Mouse (Mus musculus) C2C12 (cell line): Measurements from ENCODE around the gene Ly6g6f.

ENCODE experiments used
- CEBPB ChIP-seq: IDR thresholded peaks from one replicate; pipeline ENCODE4 v1.6.1; 2011; ENCODE audit warnings: low read depth, mild to moderate bottlenecking, control low read depth, moderate library complexity
- CTCF ChIP-seq: IDR thresholded peaks from one replicate; pipeline ENCODE4 v1.5.1; 2011; ENCODE audit not compliant: control insufficient read depth, insufficient read depth, insufficient read length
- USF1 ChIP-seq: IDR thresholded peaks from one replicate; pipeline ENCODE4 v1.6.1; 2011; ENCODE audit warnings: low read depth, mild to moderate bottlenecking, control low read depth, moderate library complexity

DNA sequence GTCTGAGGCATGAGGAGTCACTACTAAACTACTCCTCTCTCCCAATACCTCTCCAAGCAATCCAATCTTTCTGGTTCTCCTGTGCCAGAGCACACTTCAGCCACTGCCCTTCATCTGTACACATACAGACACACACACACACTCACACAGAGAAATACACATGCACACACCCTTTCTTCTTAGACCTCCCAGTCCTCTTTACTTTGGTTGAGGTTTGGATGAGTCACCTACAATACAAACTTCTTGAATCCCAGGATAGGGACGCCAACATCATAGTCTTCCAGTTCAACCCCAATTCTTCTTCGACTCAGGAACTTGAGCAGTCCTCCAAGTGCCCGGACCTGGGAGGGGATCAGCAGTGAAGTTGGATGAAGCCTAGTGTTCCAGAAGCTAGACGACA, 41.6 kb downstream of the Ly6g6f start:
- TF ChIP-seq CTCF (no peak), CEBPB (no peak), USF1 (no peak)
